Mouse (Mus musculus) hindbrain, embryonic 15.5 days (tissue): ENCODE measurements at regions not wholly inside any gene's neighbourhood (a gene's known extent, or its start where the extent isn't known, plus 50 kb on each side); places are given as distances from the start of the nearest gene placed in this dataset.
A peak's percentile ranks its signal among the peaks of the same experiment; 100 is the strongest.
"Not testable (repeated sequence)": the region's sequence is repeated elsewhere in the genome, so short reads cannot be mapped to it uniquely, and the experiment has no call there.

Experiments
- ATAC-seq: fragments of 200-750 bp; cut with Nextera tagmentation; 2 replicates; pipeline ENCODE4 v1.8.0; 2017; ENCODE audit warnings: low read depth, moderate number of reproducible peaks, moderate TSS enrichment; ENCODE audit not compliant: low FRiP score
- H3K27ac ChIP-seq: fragments of 300-500 bp; sonication (generic); replicated peaks from 2 replicates; pipeline ENCODE4 v1.5.1; 2015; ENCODE audit warnings: mild to moderate bottlenecking, inconsistent platforms
- H3K27me3 ChIP-seq: fragments of 300-500 bp; sonication (generic); 2 replicates; pipeline ENCODE4 v1.6.1; 2015; ENCODE audit warnings: control low read depth, inconsistent platforms
- H3K36me3 ChIP-seq: fragments of 300-500 bp; sonication (generic); 2 replicates; pipeline ENCODE4 v1.6.1; 2015; ENCODE audit warnings: control low read depth, inconsistent platforms
- H3K4me1 ChIP-seq: fragments of 300-500 bp; sonication (generic); replicated peaks from 2 replicates; pipeline ENCODE4 v1.6.1; 2015; ENCODE audit warnings: control low read depth, inconsistent platforms
- H3K4me2 ChIP-seq: fragments of 300-500 bp; sonication (generic); 2 replicates; pipeline ENCODE4 v1.6.1; 2015; ENCODE audit warnings: moderate library complexity, mild to moderate bottlenecking, inconsistent platforms
- H3K4me3 ChIP-seq: fragments of 300-500 bp; sonication (generic); 2 replicates; pipeline ENCODE4 v1.5.1; 2015; ENCODE audit warnings: mild to moderate bottlenecking, inconsistent platforms
- H3K9ac ChIP-seq: fragments of 300-500 bp; sonication (generic); 2 replicates; pipeline ENCODE4 v1.6.1; 2015; ENCODE audit warnings: inconsistent platforms
- H3K9me3 ChIP-seq: fragments of 300-500 bp; sonication (generic); 2 replicates; pipeline ENCODE4 v1.6.1; 2016; ENCODE audit warnings: control low read depth, inconsistent platforms
- WGBS: fragments of 180-500 bp; shearing (Covaris S2); methylation state at CpG from one replicate; pipeline ENCODE4 v1.1.7; 2015; 5-methylcytosine and 5-hydroxymethylcytosine counted together

GRCm38 (mm10) chr12:5943346-5943925, 568.0 kb upstream of the Klhl29 start:
- ATAC-seq, result no peak

GRCm38 (mm10) chr12:5921262-5921661, 545.8 kb upstream of the Klhl29 start:
- no peaks in the 10 kb centered on the region for H3K36me3 ChIP-seq

More at GRCm38 (mm10) chr12:5943346-5943925, 568.0 kb upstream of the Klhl29 start:
- Histone ChIP-seq H3K27ac (no peak overlapping the region), H3K4me1 (no peaks in the 10 kb centered on the region), H3K9me3 (no peaks in the 10 kb centered on the region), H3K9ac (no peak overlapping the region), H3K4me2 (no peak overlapping the region; the same call in 1 of the 2 replicates), H3K36me3 (no peaks in the 10 kb centered on the region), H3K27me3 (no peaks in the 10 kb centered on the region), H3K4me3 (no peak overlapping the region)
- WGBS, result 69% methylated on average over 11 of the region's 11 CpGs

DNA sequence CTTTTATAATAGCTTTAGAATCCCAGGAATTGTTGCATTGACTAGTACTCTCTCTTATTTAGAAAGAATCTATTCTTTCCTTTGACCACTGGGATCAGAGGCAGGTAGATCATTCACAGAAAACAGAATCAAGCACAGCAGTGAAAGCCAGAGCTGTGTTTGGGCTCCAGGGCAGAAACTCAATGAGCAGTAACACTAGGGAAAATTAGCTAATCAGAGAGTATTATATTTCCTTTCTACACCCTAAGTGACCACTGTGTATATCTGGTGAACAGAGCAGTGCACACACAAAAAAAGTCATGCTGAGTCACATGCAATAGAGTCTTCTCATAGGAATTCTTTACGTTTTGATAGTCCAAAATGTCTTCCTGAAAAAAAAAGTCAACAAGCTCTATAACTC, 542.5 kb upstream of the Klhl29 start:
- Histone ChIP-seq H3K9me3 (no peaks in the 10 kb centered on the region), H3K36me3 (no peaks in the 10 kb centered on the region), H3K4me2 (no peak overlapping the region), H3K27ac (no peak overlapping the region), H3K4me1 (no peaks in the 10 kb centered on the region), H3K4me3 (no peak overlapping the region), H3K27me3 (no peaks in the 10 kb centered on the region), H3K9ac (no peak overlapping the region)
- ATAC-seq, result no peak
- WGBS, result 56% methylated on average over 1 of the region's 1 CpGs

More at GRCm38 (mm10) chr12:5921262-5921661, 545.8 kb upstream of the Klhl29 start:
- no peak overlapping the region for H3K27ac ChIP-seq
- no peak overlapping the region for H3K9ac ChIP-seq
- no peaks in the 10 kb centered on the region for H3K9me3 ChIP-seq
- H3K4me2 ChIP-seq, result no peak overlapping the region
- WGBS, result 89% methylated on average over 1 of the region's 1 CpGs
- no peaks in the 10 kb centered on the region for H3K4me1 ChIP-seq
- no peak for ATAC-seq
- no peaks in the 10 kb centered on the region for H3K27me3 ChIP-seq
- H3K4me3 ChIP-seq, result no peak overlapping the region

DNA sequence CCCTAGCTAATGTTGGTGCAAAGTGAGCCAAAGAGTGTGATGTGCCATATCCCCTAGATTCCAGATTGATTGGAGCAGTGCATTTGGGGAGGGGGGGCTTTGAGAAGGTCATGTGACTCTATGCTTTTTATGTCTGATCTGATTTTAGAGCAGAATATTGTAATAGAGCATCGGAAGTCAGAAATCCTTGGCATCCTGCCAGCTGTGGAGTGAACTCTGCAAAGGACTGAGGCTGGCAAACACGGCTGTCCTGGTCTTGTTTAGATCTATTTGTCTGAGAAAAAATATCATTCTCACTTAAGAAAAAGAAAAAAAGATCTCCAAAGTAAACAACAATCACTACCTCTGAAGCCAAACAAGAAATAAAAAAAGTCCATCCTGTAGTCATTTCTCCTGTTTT, 530.8 kb upstream of the Klhl29 start:
- Histone ChIP-seq H3K4me1 (no peaks in the 10 kb centered on the region), H3K27ac (no peak overlapping the region), H3K36me3 (no peaks in the 10 kb centered on the region), H3K4me3 (no peak overlapping the region), H3K4me2 (no peak overlapping the region), H3K27me3 (no peaks in the 10 kb centered on the region), H3K9ac (no peak overlapping the region), H3K9me3 (no peaks in the 10 kb centered on the region; the same call in 1 of the 2 replicates)
- WGBS, result 37% methylated on average over 2 of the region's 2 CpGs
- no peak for ATAC-seq

DNA sequence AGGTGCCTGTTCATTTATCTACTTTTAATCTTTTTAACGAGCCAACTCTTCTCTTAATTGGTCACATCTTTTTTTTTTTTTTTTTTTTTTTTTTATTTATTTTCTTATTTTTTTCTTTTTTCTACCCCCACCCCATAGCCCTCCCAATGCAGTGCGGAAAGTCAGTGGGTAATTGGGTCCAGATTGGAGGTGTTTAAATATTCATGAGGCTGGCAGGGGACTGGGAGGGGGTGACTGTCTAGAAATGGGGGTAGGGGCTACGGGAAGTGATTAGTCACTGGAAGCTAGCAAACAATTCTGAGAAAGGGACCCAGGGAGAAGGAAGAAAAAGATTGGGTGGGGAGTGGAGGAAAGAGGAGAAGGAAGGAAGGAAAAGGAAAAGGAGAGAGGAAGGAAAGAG, 516.3 kb upstream of the Klhl29 start:
- 56% methylated on average over 2 of the region's 3 CpGs for WGBS
- H3K36me3 ChIP-seq, ATAC-seq: not testable (repeated sequence)

DNA sequence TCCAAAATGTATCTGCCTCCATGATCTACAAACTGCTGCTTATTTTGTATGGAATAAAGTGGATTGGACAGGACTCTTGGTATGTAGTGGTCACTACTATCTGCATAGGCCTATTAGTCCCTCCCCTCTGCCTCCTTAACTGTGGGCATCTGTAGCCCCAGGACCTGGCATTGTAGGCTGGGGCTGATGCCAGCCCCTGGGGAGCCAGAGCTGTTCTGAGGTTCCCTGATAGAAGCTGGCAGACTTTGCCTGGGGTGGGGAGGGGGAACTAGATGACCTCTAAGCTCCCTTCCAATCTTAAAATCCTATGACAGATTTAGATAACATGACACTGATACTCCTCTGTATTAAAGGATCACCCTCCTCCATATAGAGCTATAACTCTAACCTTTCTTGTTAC, 491.2 kb upstream of the Klhl29 start:
- H3K9ac ChIP-seq, result no peak overlapping the region
- no peak for ATAC-seq

More for the DNA sequence above, 516.3 kb upstream of the Klhl29 start:
- H3K4me1 ChIP-seq, H3K9ac ChIP-seq, H3K27me3 ChIP-seq, H3K27ac ChIP-seq, H3K4me3 ChIP-seq, H3K9me3 ChIP-seq, H3K4me2 ChIP-seq: not testable (repeated sequence)

GRCm38 (mm10) chr12:5859795-5860194, 484.3 kb upstream of the Klhl29 start:
- Histone ChIP-seq H3K36me3 (no peaks in the 10 kb centered on the region), H3K27me3 (no peaks in the 10 kb centered on the region), H3K4me3 (no peak overlapping the region), H3K27ac (no peak overlapping the region), H3K4me2 (no peak overlapping the region), H3K9ac (no peak overlapping the region), H3K4me1 (no peaks in the 10 kb centered on the region), H3K9me3 (no peaks in the 10 kb centered on the region)
- 86% methylated on average over 2 of the region's 2 CpGs for WGBS
- ATAC-seq, result no peak

More for the DNA sequence above, 491.2 kb upstream of the Klhl29 start:
- peaks cover 6% of the 10 kb centered on the region; the same call in 1 of the 2 replicates for H3K4me1 ChIP-seq
- no peak overlapping the region for H3K27ac ChIP-seq
- no peaks in the 10 kb centered on the region for H3K27me3 ChIP-seq
- no peaks in the 10 kb centered on the region for H3K36me3 ChIP-seq
- H3K4me3 ChIP-seq, result no peak overlapping the region
- H3K4me2 ChIP-seq, result no peak overlapping the region
- H3K9me3 ChIP-seq, result no peaks in the 10 kb centered on the region

DNA sequence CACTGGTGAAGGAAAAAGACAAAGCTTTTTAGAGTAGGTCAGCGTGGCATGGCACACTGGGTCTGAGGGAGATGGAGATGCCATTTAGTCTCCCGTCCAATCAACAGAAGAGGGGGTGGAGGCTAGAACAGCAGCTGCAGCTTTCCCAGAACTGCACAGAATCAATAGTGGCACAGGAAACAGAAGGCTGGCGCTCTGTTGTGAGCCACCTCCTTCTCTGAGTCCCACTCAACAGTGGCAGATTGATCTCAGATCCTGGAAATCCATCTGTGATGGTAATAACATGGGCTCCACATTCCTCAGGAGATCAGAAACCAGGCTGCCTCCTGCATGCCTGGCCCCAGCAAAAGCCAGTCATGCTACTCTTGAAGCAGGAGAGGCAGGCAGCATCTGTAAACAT, 480.9 kb upstream of the Klhl29 start:
- Histone ChIP-seq H3K9me3 (no peaks in the 10 kb centered on the region), H3K27me3 (no peaks in the 10 kb centered on the region), H3K4me2 (no peak overlapping the region), H3K4me1 (no peaks in the 10 kb centered on the region), H3K4me3 (no peak overlapping the region), H3K27ac (0 out of 2 replicates have a peak overlapping the region, but pooled peaks have one; percentile 18), H3K9ac (no peak overlapping the region), H3K36me3 (no peaks in the 10 kb centered on the region)
- no peak for ATAC-seq
- WGBS, result 37% methylated on average over 3 of the region's 3 CpGs

DNA sequence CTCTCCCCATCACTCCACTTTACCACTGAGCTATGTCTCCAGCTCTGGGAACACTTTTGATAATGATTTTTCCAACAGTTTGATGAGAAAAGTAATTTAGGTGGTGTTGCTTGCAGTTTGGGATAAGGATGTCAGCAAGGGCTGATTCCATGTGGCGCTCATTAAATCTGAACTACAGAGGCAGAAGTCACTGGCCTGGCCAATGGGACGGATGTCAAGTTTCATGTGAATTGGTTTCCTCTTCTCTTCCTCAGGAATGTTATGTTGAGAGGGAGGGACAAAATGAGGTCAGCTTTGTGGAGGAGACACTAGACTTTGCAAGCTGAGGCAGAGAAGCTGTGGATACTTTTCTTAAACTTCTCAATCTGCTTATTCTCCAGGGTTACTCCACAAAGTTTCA, 434.9 kb upstream of the Klhl29 start:
- no peaks in the 10 kb centered on the region for H3K36me3 ChIP-seq
- WGBS, result 91% methylated on average over 2 of the region's 2 CpGs
- H3K27ac ChIP-seq, result no peak overlapping the region
- no peak overlapping the region for H3K4me3 ChIP-seq
- H3K27me3 ChIP-seq, result no peaks in the 10 kb centered on the region
- ATAC-seq, result no peak
- no peak overlapping the region for H3K4me2 ChIP-seq
- H3K9me3 ChIP-seq, result no peaks in the 10 kb centered on the region
- H3K9ac ChIP-seq, result no peak overlapping the region
- peaks cover 9% of the 10 kb centered on the region for H3K4me1 ChIP-seq

- Histone ChIP-seq H3K4me3 (no peak overlapping the region), H3K36me3 (no peaks in the 10 kb centered on the region), H3K9ac (no peak overlapping the region), H3K4me2 (no peak overlapping the region), H3K9me3 (no peaks in the 10 kb centered on the region), H3K27ac (no peak overlapping the region), H3K4me1 (peaks cover 9% of the 10 kb centered on the region), H3K27me3 (no peaks in the 10 kb centered on the region)
- ATAC-seq, result no peak
- 83% methylated on average over 4 of the region's 4 CpGs for WGBS
Measured at GRCm38 (mm10) chr12:5810009-5810408, 434.5 kb upstream of the Klhl29 start.

DNA sequence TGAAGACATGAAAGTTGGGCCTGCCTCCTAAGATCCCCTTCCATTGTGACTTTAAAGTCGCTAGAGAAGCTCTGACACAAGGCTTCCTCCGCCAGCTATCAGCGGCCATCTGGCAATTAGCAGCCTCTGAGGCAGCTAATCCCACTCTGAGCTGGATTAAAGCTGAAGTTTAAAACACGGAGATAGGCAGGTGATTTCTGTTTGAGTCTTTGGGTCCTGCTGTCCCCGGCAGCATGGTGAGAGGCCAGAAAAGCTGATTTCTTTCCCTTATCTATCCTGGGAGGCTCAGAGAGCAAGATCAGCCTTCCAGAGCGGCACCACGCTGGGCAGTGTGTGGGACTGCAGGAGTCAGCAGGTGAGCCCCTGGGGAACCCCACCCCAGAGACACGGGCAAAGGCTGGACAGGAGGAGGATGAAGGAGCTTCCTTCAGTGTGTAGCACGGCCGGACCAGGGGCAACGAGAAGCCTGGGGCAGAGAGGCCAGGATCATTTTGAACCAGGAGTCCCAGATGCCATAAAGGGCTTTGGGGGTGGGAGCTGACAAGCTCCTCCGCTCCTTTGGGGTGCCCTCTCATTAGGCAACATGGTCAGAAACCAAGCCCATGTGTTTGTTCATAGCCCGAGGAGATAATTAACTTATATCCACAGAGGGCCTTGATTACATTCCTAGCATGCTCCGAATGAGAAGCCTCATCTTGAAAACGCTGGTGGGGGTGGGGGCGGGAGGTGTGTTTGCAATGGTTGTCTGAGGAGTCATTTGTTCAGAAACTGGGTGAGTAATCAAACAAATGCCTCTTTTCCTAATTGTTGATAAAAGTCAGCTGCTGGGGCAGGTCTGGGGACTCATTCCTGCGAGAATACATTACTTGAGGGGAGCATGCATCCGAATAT, 432.8 kb upstream of the Klhl29 start:
- no peak overlapping the region for H3K9ac ChIP-seq

GRCm38 (mm10) chr12:5805731-5806130, 430.2 kb upstream of the Klhl29 start:
- Histone ChIP-seq H3K36me3 (no peaks in the 10 kb centered on the region), H3K9me3 (no peaks in the 10 kb centered on the region), H3K4me3 (no peak overlapping the region), H3K27me3 (no peaks in the 10 kb centered on the region), H3K9ac (no peak overlapping the region), H3K27ac (no peak overlapping the region), H3K4me2 (no peak overlapping the region), H3K4me1 (peaks cover 9% of the 10 kb centered on the region)
- 95% methylated on average over 2 of the region's 2 CpGs for WGBS
- no peak for ATAC-seq

More for the DNA sequence above, 432.8 kb upstream of the Klhl29 start:
- 0 out of 2 replicates have a peak, but pooled peaks have one; percentile 45 for ATAC-seq
- H3K9me3 ChIP-seq, result no peaks in the 10 kb centered on the region
- H3K4me3 ChIP-seq, result no peak overlapping the region
- WGBS, result 31% methylated on average over 18 of the region's 18 CpGs
- no peaks in the 10 kb centered on the region for H3K27me3 ChIP-seq
- H3K27ac ChIP-seq, result no peak overlapping the region; the same call in 1 of the 2 replicates
- no peak overlapping the region for H3K4me2 ChIP-seq
- no peaks in the 10 kb centered on the region for H3K36me3 ChIP-seq
- peaks cover 9% of the 10 kb centered on the region for H3K4me1 ChIP-seq
